Mouse (Mus musculus): Measurements from ENCODE around the gene Cd59b.

- TF ChIP-seq CTCF (IDR thresholded peaks at IDR 0.05; ENCODE audit: low read depth, low read length) (no peak), POLR2A (IDR thresholded peaks at IDR 0.05; ENCODE audit: borderline replicate concordance, low read depth, low read length) (no peak)
Measured at GRCm38 (mm10) chr2:104029074-104029473, 40.6 kb upstream of the Cd59b start.

Measured in bone marrow macrophage, adult 2 months (primary cell).